Mouse (Mus musculus): ENCODE measurements around the gene Itpripl1. TPM values are rescaled to one million over a fixed set of nuclear protein-coding genes. Genes with fewer than 3 reads are reported as not detected.
"Not testable (repeated sequence)": the region's sequence is repeated elsewhere in the genome, so short reads cannot be mapped to it uniquely, and the experiment has no call there.

The Itpripl1 gene
- polyA plus RNA-seq, 1 experiment from 2014 or later, result 16.7 TPM

- H3K9me3 ChIP-seq (replicated peaks), result 0 out of 2 replicates have a peak, but pooled peaks cover 2% of the 10 kb centered on the region
- H3K27me3 ChIP-seq, result no peaks in the 10 kb centered on the region
- H3K4me1 ChIP-seq, result peaks cover 25% of the 10 kb centered on the region
- 0 out of 2 replicates have a peak, but pooled peaks cover 5% of the 10 kb centered on the region for H3K36me3 ChIP-seq
- ATAC-seq (ENCODE audit: low FRiP score), result no peak
- no peak overlapping the region for H3K9ac ChIP-seq
- no peak overlapping the region for H3K4me2 ChIP-seq (replicated peaks)
- 86% methylated on average over 4 of the region's 4 CpGs for WGBS
- no peak overlapping the region for H3K4me3 ChIP-seq
- no peak overlapping the region for H3K27ac ChIP-seq
These were observed 4.8 kb downstream of the Itpripl1 start for GRCm38 (mm10) chr2:127138449-127138848.

- Histone ChIP-seq H3K9me3 (replicated peaks) (0 out of 2 replicates have a peak, but pooled peaks cover 2% of the 10 kb centered on the region), H3K27ac (peak overlapping the region; percentile 4; the same call in 1 of the 2 replicates)
- 77% methylated on average over 10 of the region's 10 CpGs for WGBS
These were observed 5.3 kb downstream of the Itpripl1 start for GRCm38 (mm10) chr2:127137838-127138420.

GRCm38 (mm10) chr2:127136979-127137378 is 6.3 kb downstream of the Itpripl1 start:
- no peak overlapping the region for H3K4me3 ChIP-seq
- H3K4me1 ChIP-seq, result peaks cover 26% of the 10 kb centered on the region
- ATAC-seq (ENCODE audit: low FRiP score), result peak; percentile 79
- H3K27ac ChIP-seq, result peak overlapping the region; percentile 71
- 0 out of 2 replicates have a peak, but pooled peaks cover 5% of the 10 kb centered on the region for H3K36me3 ChIP-seq
- WGBS, result 18% methylated on average over 5 of the region's 5 CpGs
- no peaks in the 10 kb centered on the region for H3K27me3 ChIP-seq
- H3K9me3 ChIP-seq (replicated peaks), result 0 out of 2 replicates have a peak, but pooled peaks cover 2% of the 10 kb centered on the region
- H3K9ac ChIP-seq, result no peak overlapping the region
- H3K4me2 ChIP-seq (replicated peaks), result no peak overlapping the region

More at GRCm38 (mm10) chr2:127137838-127138420, 5.3 kb downstream of the Itpripl1 start:
- no peak for ATAC-seq (ENCODE audit: low FRiP score)
- Histone ChIP-seq H3K27me3 (no peaks in the 10 kb centered on the region), H3K4me2 (replicated peaks) (no peak overlapping the region), H3K9ac (no peak overlapping the region), H3K4me3 (no peak overlapping the region), H3K4me1 (peaks cover 27% of the 10 kb centered on the region), H3K36me3 (0 out of 2 replicates have a peak, but pooled peaks cover 5% of the 10 kb centered on the region)

- H3K27ac ChIP-seq; ATAC-seq (ENCODE audit: low FRiP score); H3K4me3 ChIP-seq; H3K36me3 ChIP-seq; H3K4me2 ChIP-seq (replicated peaks); H3K9me3 ChIP-seq (replicated peaks); H3K27me3 ChIP-seq; H3K9ac ChIP-seq: not testable (repeated sequence)
- WGBS, result 47% methylated on average over 3 of the region's 3 CpGs
- peaks cover 29% of the 10 kb centered on the region for H3K4me1 ChIP-seq
These were observed 8.0 kb downstream of the Itpripl1 start for GRCm38 (mm10) chr2:127135255-127135654.

- peak within 1 kb of the TSS; percentile 75 for H3K4me2 ChIP-seq (replicated peaks)
- H3K4me1 ChIP-seq, result peaks cover 29% of the 10 kb centered on the region
- no peaks in the 10 kb centered on the region for H3K9me3 ChIP-seq (replicated peaks)
- H3K27me3 ChIP-seq, result no peaks in the 10 kb centered on the region
- H3K27ac ChIP-seq, result peak within 1 kb of the TSS; percentile 75; the same call in 1 of the 2 replicates
- no peaks in the 10 kb centered on the region for H3K36me3 ChIP-seq
- WGBS, result 1% methylated on average over 57 of the region's 57 CpGs
- H3K9ac ChIP-seq, result peak within 1 kb of the TSS; percentile 67
- H3K4me3 ChIP-seq, result peak within 1 kb of the TSS; percentile 85
- peak; percentile 90 for ATAC-seq (ENCODE audit: low FRiP score)
These were observed 9.4 kb downstream of the Itpripl1 start, which contains the start of gene Ncaph for GRCm38 (mm10) chr2:127133621-127134461. Ncaph (minus strand) TSS chr2:127133954.

- no peak overlapping the region for H3K4me3 ChIP-seq
- H3K4me1 ChIP-seq, result peaks cover 16% of the 10 kb centered on the region
- ATAC-seq (ENCODE audit: low FRiP score), result no peak
- H3K27ac ChIP-seq, result no peak overlapping the region
- H3K4me2 ChIP-seq (replicated peaks), result no peak overlapping the region
- peaks cover 7% of the 10 kb centered on the region; the same call in 1 of the 2 replicates for H3K36me3 ChIP-seq
- H3K9ac ChIP-seq, result no peak overlapping the region
- H3K9me3 ChIP-seq (replicated peaks), result no peaks in the 10 kb centered on the region
- 81% methylated on average over 8 of the region's 8 CpGs for WGBS
- H3K27me3 ChIP-seq, result no peaks in the 10 kb centered on the region
These were observed 11.9 kb downstream of the Itpripl1 start for GRCm38 (mm10) chr2:127131353-127131752.

GRCm38 (mm10) chr2:127128926-127129325 is 14.3 kb downstream of the Itpripl1 start:
- H3K4me1 ChIP-seq, result peaks cover 16% of the 10 kb centered on the region
- 84% methylated on average over 5 of the region's 5 CpGs for WGBS
- no peak overlapping the region for H3K4me2 ChIP-seq (replicated peaks)
- H3K9me3 ChIP-seq (replicated peaks), result no peaks in the 10 kb centered on the region
- H3K36me3 ChIP-seq, result peaks cover 28% of the 10 kb centered on the region
- no peak for ATAC-seq (ENCODE audit: low FRiP score)
- H3K27ac ChIP-seq, result no peak overlapping the region
- H3K4me3 ChIP-seq, result no peak overlapping the region
- no peaks in the 10 kb centered on the region for H3K27me3 ChIP-seq
- no peak overlapping the region for H3K9ac ChIP-seq

GRCm38 (mm10) chr2:127121591-127122235 is 21.5 kb downstream of the Itpripl1 start:
- ATAC-seq (ENCODE audit: low FRiP score), result no peak
- Histone ChIP-seq H3K4me2 (replicated peaks) (no peak overlapping the region), H3K9ac (no peak overlapping the region), H3K9me3 (replicated peaks) (no peaks in the 10 kb centered on the region), H3K27ac (no peak overlapping the region), H3K27me3 (no peaks in the 10 kb centered on the region), H3K36me3 (peaks cover 77% of the 10 kb centered on the region), H3K4me3 (no peak overlapping the region), H3K4me1 (no peaks in the 10 kb centered on the region)
- 93% methylated on average over 8 of the region's 8 CpGs for WGBS

- no peaks in the 10 kb centered on the region for H3K4me1 ChIP-seq
- H3K9ac ChIP-seq, result no peak overlapping the region
- 95% methylated on average over 4 of the region's 4 CpGs for WGBS
- H3K4me3 ChIP-seq, result no peak overlapping the region
- no peaks in the 10 kb centered on the region for H3K27me3 ChIP-seq
- peaks cover 73% of the 10 kb centered on the region for H3K36me3 ChIP-seq
- no peak overlapping the region for H3K4me2 ChIP-seq (replicated peaks)
- no peak for ATAC-seq (ENCODE audit: low FRiP score)
- no peak overlapping the region for H3K27ac ChIP-seq
- H3K9me3 ChIP-seq (replicated peaks), result no peaks in the 10 kb centered on the region
These were observed 34.3 kb downstream of the Itpripl1 start for GRCm38 (mm10) chr2:127108986-127109385.

- H3K4me2 ChIP-seq (replicated peaks), result no peak overlapping the region
- no peak overlapping the region for H3K4me3 ChIP-seq
- no peak overlapping the region for H3K9ac ChIP-seq
- H3K9me3 ChIP-seq (replicated peaks), result no peaks in the 10 kb centered on the region
- no peaks in the 10 kb centered on the region for H3K27me3 ChIP-seq
- WGBS, result 76% methylated on average over 8 of the region's 8 CpGs
- no peak for ATAC-seq (ENCODE audit: low FRiP score)
- no peak overlapping the region for H3K27ac ChIP-seq
- no peaks in the 10 kb centered on the region for H3K4me1 ChIP-seq
- H3K36me3 ChIP-seq, result no peaks in the 10 kb centered on the region
These were observed 51.2 kb downstream of the Itpripl1 start for GRCm38 (mm10) chr2:127092000-127092399.

GRCm38 (mm10) chr2:127090151-127090550 is 53.1 kb downstream of the Itpripl1 start:
- not testable (repeated sequence) for H3K4me1 ChIP-seq; H3K36me3 ChIP-seq; H3K27ac ChIP-seq; H3K4me3 ChIP-seq; H3K9me3 ChIP-seq (replicated peaks); H3K27me3 ChIP-seq; ATAC-seq (ENCODE audit: low FRiP score); H3K4me2 ChIP-seq (replicated peaks); H3K9ac ChIP-seq

All from hindbrain, embryonic 12.5 days (tissue).